Mouse (Mus musculus): Measurements from ENCODE around the gene St6galnac4. TPM values are rescaled to one million over a fixed set of nuclear protein-coding genes. Genes with fewer than 3 reads are reported as not detected.
A peak's percentile ranks its signal among the peaks of the same experiment; 100 is the strongest.

Gene St6galnac4
- polyA plus RNA-seq, 1 experiment: 7.2 TPM

GRCm38 (mm10) chr2:32644083-32644482 is 57.2 kb downstream of the St6galnac4 start:
- no peak overlapping the region for H3K27ac ChIP-seq (ENCODE audit: insufficient read depth, low read depth, low read length)

GRCm38 (mm10) chr2:32644799-32645475 is 58.0 kb downstream of the St6galnac4 start:
- Histone ChIP-seq H3K27ac (ENCODE audit: insufficient read depth, low read depth, low read length) (0 out of 2 replicates have a peak overlapping the region, but pooled peaks have one; percentile 1), H3K4me1 (ENCODE audit: control insufficient read depth, insufficient read depth, low read length) (peaks cover 7% of the 10 kb centered on the region)
- TF ChIP-seq CTCF (conservative IDR thresholded peaks at IDR 0.05; ENCODE audit: insufficient read depth, insufficient read length, low read depth, low read length) (no peak), POLR2A (IDR thresholded peaks at IDR 0.05; ENCODE audit: low read depth, low read length) (no peak)

More at GRCm38 (mm10) chr2:32644083-32644482, 57.2 kb downstream of the St6galnac4 start:
- DNase-seq: no peak
- no peaks in the 10 kb centered on the region for H3K27me3 ChIP-seq (replicated peaks; ENCODE audit: control insufficient read depth, insufficient read depth, low read length)
- TF ChIP-seq CTCF (conservative IDR thresholded peaks at IDR 0.05; ENCODE audit: insufficient read depth, insufficient read length, low read depth, low read length): no peak
- no peak for TF ChIP-seq POLR2A (IDR thresholded peaks at IDR 0.05; ENCODE audit: low read depth, low read length)
- 81% methylated on average over 9 of the region's 9 CpGs for WGBS
- peaks cover 7% of the 10 kb centered on the region for H3K4me1 ChIP-seq (ENCODE audit: control insufficient read depth, insufficient read depth, low read length)
- H3K36me3 ChIP-seq (ENCODE audit: control insufficient read depth, insufficient read depth, low read length): no peaks in the 10 kb centered on the region
- no peak overlapping the region for H3K4me3 ChIP-seq (ENCODE audit: insufficient read depth, low read depth, low read length)

DNA sequence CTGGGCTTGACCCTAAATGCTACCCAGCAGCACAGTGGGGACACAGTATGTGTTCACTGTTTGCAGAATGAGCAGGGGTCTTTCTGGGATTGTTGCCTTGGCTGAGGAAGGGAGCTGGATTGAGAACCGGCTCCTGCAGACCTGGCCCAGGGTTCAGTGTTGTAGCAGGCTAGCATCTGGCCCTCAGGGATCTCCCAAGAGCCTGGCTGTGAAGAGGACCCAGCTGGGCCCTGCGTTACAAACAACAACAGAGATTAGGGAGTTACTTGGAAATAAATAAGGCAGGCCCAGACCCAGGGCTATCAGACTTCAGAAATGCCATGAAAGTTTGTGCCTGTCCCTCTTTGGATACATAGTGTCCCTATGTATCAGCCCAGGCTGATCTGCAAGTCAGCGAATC is 58.8 kb downstream of the St6galnac4 start:
- WGBS: 70% methylated on average over 3 of the region's 3 CpGs
- Histone ChIP-seq H3K4me3 (ENCODE audit: insufficient read depth, low read depth, low read length) (no peak overlapping the region), H3K4me1 (ENCODE audit: control insufficient read depth, insufficient read depth, low read length) (peaks cover 7% of the 10 kb centered on the region), H3K36me3 (ENCODE audit: control insufficient read depth, insufficient read depth, low read length) (no peaks in the 10 kb centered on the region), H3K27me3 (replicated peaks; ENCODE audit: control insufficient read depth, insufficient read depth, low read length) (no peaks in the 10 kb centered on the region), H3K27ac (ENCODE audit: insufficient read depth, low read depth, low read length) (peak overlapping the region; percentile 74)
- DNase-seq: no peak
- TF ChIP-seq POLR2A (IDR thresholded peaks at IDR 0.05; ENCODE audit: low read depth, low read length): no peak
- no peak for TF ChIP-seq CTCF (conservative IDR thresholded peaks at IDR 0.05; ENCODE audit: insufficient read depth, insufficient read length, low read depth, low read length)

More at GRCm38 (mm10) chr2:32644799-32645475, 58.0 kb downstream of the St6galnac4 start:
- DNase-seq: no peak
- H3K36me3 ChIP-seq (ENCODE audit: control insufficient read depth, insufficient read depth, low read length): no peaks in the 10 kb centered on the region
- 79% methylated on average over 8 of the region's 8 CpGs for WGBS
- H3K4me3 ChIP-seq (ENCODE audit: insufficient read depth, low read depth, low read length): no peak overlapping the region
- no peaks in the 10 kb centered on the region for H3K27me3 ChIP-seq (replicated peaks; ENCODE audit: control insufficient read depth, insufficient read depth, low read length)

DNA sequence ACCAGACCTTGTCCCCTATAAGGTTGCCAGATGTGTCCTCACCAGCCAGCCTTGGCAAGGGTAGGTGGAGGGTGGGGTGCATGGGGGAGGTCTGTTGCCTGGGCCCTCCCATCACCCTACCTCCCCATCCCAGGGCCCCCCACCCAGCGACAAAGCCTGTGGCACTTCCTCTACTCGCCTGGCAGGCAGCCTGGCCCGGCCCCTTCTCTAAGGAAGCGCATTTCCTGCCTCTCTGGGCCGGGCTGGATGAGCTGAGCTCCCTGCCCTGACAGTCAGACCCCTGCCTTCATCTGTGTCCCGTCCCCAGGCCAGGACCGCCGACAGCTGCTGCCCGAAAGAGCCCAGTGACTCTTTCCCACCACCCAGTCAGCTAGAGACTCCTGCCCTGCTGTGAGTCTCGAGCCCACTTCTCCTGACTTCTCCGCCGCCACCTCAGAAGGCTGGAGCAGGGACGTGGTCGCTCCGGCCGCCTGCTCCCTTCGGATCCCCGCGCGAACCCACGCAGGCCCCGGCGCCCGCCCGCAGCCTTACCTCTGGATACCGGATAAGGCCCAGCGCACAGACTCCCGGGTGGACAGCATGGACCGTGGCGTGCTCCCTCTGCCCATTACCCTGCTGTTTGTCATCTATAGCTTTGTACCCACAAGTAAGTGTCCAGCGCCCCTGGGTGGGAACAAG is 59.6 kb downstream of the St6galnac4 start, which contains the start of gene Eng:
TSS of gene Eng (plus strand) at position 217 of the 678 bp plus-strand sequence.
- WGBS: 51% methylated on average over 31 of the region's 31 CpGs
- no peaks in the 10 kb centered on the region for H3K36me3 ChIP-seq (ENCODE audit: control insufficient read depth, insufficient read depth, low read length)
- TF ChIP-seq CTCF (conservative IDR thresholded peaks at IDR 0.05; ENCODE audit: insufficient read depth, insufficient read length, low read depth, low read length): no peak
- TF ChIP-seq POLR2A (IDR thresholded peaks at IDR 0.05; ENCODE audit: low read depth, low read length): peak; percentile 55

DNA sequence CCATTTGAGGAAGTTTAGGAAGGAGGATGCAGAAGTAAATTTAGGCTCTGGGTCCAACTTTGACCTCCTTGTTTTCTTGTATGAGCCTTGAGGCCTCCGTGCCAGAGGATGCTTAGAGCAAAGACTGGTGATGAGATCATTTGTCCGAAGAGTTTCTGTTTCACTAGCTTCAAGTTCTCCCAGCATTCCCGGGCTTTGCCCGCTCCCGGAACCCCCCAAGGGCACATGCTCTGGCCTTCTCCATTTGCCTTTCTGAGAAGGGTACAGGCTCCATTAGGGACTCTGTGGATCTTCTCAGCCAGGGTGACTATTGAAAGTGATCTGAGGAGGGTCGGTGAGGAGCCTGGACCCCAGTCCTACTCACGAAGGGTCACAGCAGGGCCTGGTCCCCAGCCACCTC is 60.5 kb downstream of the St6galnac4 start:
- TF ChIP-seq POLR2A (IDR thresholded peaks at IDR 0.05; ENCODE audit: low read depth, low read length) (no peak), CTCF (conservative IDR thresholded peaks at IDR 0.05; ENCODE audit: insufficient read depth, insufficient read length, low read depth, low read length) (no peak)
- Histone ChIP-seq H3K36me3 (ENCODE audit: control insufficient read depth, insufficient read depth, low read length) (no peaks in the 10 kb centered on the region), H3K27me3 (replicated peaks; ENCODE audit: control insufficient read depth, insufficient read depth, low read length) (no peaks in the 10 kb centered on the region), H3K4me3 (ENCODE audit: insufficient read depth, low read depth, low read length) (peak overlapping the region; percentile 75), H3K27ac (ENCODE audit: insufficient read depth, low read depth, low read length) (peak overlapping the region; percentile 98), H3K4me1 (ENCODE audit: control insufficient read depth, insufficient read depth, low read length) (peaks cover 7% of the 10 kb centered on the region)
- WGBS: 64% methylated on average over 7 of the region's 7 CpGs
- DNase-seq: no peak

More for the DNA sequence above, 59.6 kb downstream of the St6galnac4 start, which contains the start of gene Eng:
- H3K4me1 ChIP-seq (ENCODE audit: control insufficient read depth, insufficient read depth, low read length): peaks cover 7% of the 10 kb centered on the region
- H3K4me3 ChIP-seq (ENCODE audit: insufficient read depth, low read depth, low read length): peak within 1 kb of the TSS; percentile 75
- H3K27ac ChIP-seq (ENCODE audit: insufficient read depth, low read depth, low read length): peak within 1 kb of the TSS; percentile 98
- DNase-seq: peak; percentile 91
- H3K27me3 ChIP-seq (replicated peaks; ENCODE audit: control insufficient read depth, insufficient read depth, low read length): no peaks in the 10 kb centered on the region

Other genes starting within 250 kb of the St6galnac4 start
- gene Ciz1, start 234.8 kb upstream of the St6galnac4 start, polyA plus RNA-seq (2012; rRNA removed): 130 and 131 TPM in 2 replicates
- gene Dnm1, start 233.8 kb upstream of the St6galnac4 start, polyA plus RNA-seq (2012; rRNA removed): 8.3 and 12.6 TPM in 2 replicates
- 182 and 215 TPM in 2 replicates for gene 1110008P14Rik, start 205.2 kb upstream of the St6galnac4 start, polyA plus RNA-seq (2012; rRNA removed)
- 8.0 and 9.4 TPM in 2 replicates for gene Lcn2, start 198.8 kb upstream of the St6galnac4 start, polyA plus RNA-seq (2012; rRNA removed)
- 69.7 and 80.6 TPM in 2 replicates for gene Ptges2, start 191.2 kb upstream of the St6galnac4 start, polyA plus RNA-seq (2012; rRNA removed)
- gene Naif1, start 136.6 kb upstream of the St6galnac4 start, polyA plus RNA-seq (2012; rRNA removed): 4.8 and 5.2 TPM in 2 replicates
- gene Slc25a25, start 135.7 kb upstream of the St6galnac4 start, polyA plus RNA-seq (2012; rRNA removed): 25.3 and 30.6 TPM in 2 replicates
- gene Fam102a, start 51.8 kb upstream of the St6galnac4 start, polyA plus RNA-seq (2012; rRNA removed): 39.0 and 40.2 TPM in 2 replicates
- gene Dpm2, start 16.2 kb upstream of the St6galnac4 start, polyA plus RNA-seq (2012; rRNA removed): 120 and 138 TPM in 2 replicates
- 0.14 TPM in 1 of 2 replicates, not detected in the other for gene Pip5kl1, start 12.3 kb upstream of the St6galnac4 start, polyA plus RNA-seq (2012; rRNA removed)
- gene 9430097D07Rik, start 11.4 kb upstream of the St6galnac4 start, polyA plus RNA-seq (2012; rRNA removed): not detected in 2 replicates
- gene St6galnac6, start 12.6 kb downstream of the St6galnac4 start, polyA plus RNA-seq (2012; rRNA removed): 21.1 and 23.6 TPM in 2 replicates
- gene Ak1, start 34.7 kb downstream of the St6galnac4 start, polyA plus RNA-seq (2012; rRNA removed): 31.6 and 47.4 TPM in 2 replicates
- 228 and 289 TPM in 2 replicates for gene Eng, start 59.5 kb downstream of the St6galnac4 start, polyA plus RNA-seq (2012; rRNA removed)
- gene Fpgs, start 117.0 kb downstream of the St6galnac4 start, polyA plus RNA-seq (2012; rRNA removed): 147 and 174 TPM in 2 replicates
- 88.3 and 89.2 TPM in 2 replicates for gene Cdk9, start 126.0 kb downstream of the St6galnac4 start, polyA plus RNA-seq (2012; rRNA removed)
- 28.4 and 30.4 TPM in 2 replicates for gene Sh2d3c, start 134.0 kb downstream of the St6galnac4 start, polyA plus RNA-seq (2012; rRNA removed)
- not detected in 2 replicates for gene 6330409D20Rik, start 153.9 kb downstream of the St6galnac4 start, polyA plus RNA-seq (2012; rRNA removed)
- 72.5 and 93.3 TPM in 2 replicates for gene Tor2a, start 170.1 kb downstream of the St6galnac4 start, polyA plus RNA-seq (2012; rRNA removed)
- 1.1 TPM in 2 replicates for gene Ttc16, start 188.5 kb downstream of the St6galnac4 start, polyA plus RNA-seq (2012; rRNA removed)
- 8.0 and 11.8 TPM in 2 replicates for gene Ptrh1, start 188.7 kb downstream of the St6galnac4 start, polyA plus RNA-seq (2012; rRNA removed)
- 0.12 TPM in 1 of 2 replicates, not detected in the other for gene Cfap157, start 197.3 kb downstream of the St6galnac4 start, polyA plus RNA-seq (2012; rRNA removed)

Data from kidney, adult 2 months (tissue).